ENCODE assay signal across 10 mouse cellular contexts in genomic region chrX:151418801-151419200, GRCm38 (mm10).
DNase-seq lines count a peak whose midpoint lies in the region.
"Had no signal": no experiment of that assay in that cellular context is flagged by ENCODE, and none has a peak within 500 bp of the region (broad histone marks: within the 10 kb centered on the region; RNA-seq: fewer than 3 reads in every experiment).

No protein-coding gene starts in this region.

- peak; percentile 20 for DNase-seq in brain, adult 2 months (ENCODE audit: low read depth, low spot score)
- DNase-seq in cerebellum, adult 18-20 months: peak; percentile 12 to 47
- DNase-seq in cerebellum, adult 9-11 months: peak; percentile 52
- DNase-seq in cerebellum, postnatal 36 days: peak; percentile 17 to 49
- no peak for DNase-seq in heart, postnatal 10 days
- DNase-seq in natural killer cell, adult 2 months (ENCODE audit: low spot score in 2 of 2): no peak
- DNase-seq: adrenal gland, adult 2 months; gastrocnemius, postnatal 14 days; heart, adult 2 months; kidney, adult 9 months had no signal

- intact Hi-C loops in heart, postnatal 10 days (cut with DNase I): no loop called here

Comparison
In these comparisons a context has a peak if more than half of its experiments do, and no peak if none do; other contexts are left out.
1. DNase-seq: peak in brain, adult 2 months (single experiment), cerebellum, adult 18-20 months (2 of 2), cerebellum, adult 9-11 months (single experiment) and cerebellum, postnatal 36 days (2 of 2); none in heart, postnatal 10 days (0 of 2) and natural killer cell, adult 2 months (0 of 2).